Mouse (Mus musculus): ENCODE data around the gene 1700028P14Rik. TPM values are rescaled to one million over a fixed set of nuclear protein-coding genes. Genes with fewer than 3 reads are reported as not detected.
"Not testable (repeated sequence)": the region's sequence is repeated elsewhere in the genome, so short reads cannot be mapped to it uniquely, and the experiment has no call there.

The 1700028P14Rik gene
- polyA plus RNA-seq, 1 experiment = 0.16 TPM

GRCm38 (mm10) chr19:23687296-23688021, 34.8 kb upstream of the 1700028P14Rik start, which contains the start of gene Ptar1:
Gene Ptar1, plus strand, starts transcription at chr19:23687429.
- peak within 1 kb of the TSS; percentile 48 for H3K27ac ChIP-seq (ENCODE audit: control insufficient read depth, insufficient read depth, low read length)
- no peaks in the 10 kb centered on the region for H3K36me3 ChIP-seq (ENCODE audit: control insufficient read depth, insufficient read depth, low read length)
- peak within 1 kb of the TSS; percentile 92 for H3K4me3 ChIP-seq (ENCODE audit: control insufficient read depth, insufficient read depth, low read length)
- H3K4me1 ChIP-seq (replicated peaks; ENCODE audit: control insufficient read depth, insufficient read depth, low read length) = peaks cover 2% of the 10 kb centered on the region; the same call in 1 of the 2 replicates
- TF ChIP-seq CTCF (IDR thresholded peaks at IDR 0.05; ENCODE audit: borderline replicate concordance, control insufficient read depth, extremely low read depth, insufficient read depth, low read length, poor library complexity) (0 out of 2 replicates have a peak, but pooled peaks have one; percentile 33), POLR2A (IDR thresholded peaks at IDR 0.05; ENCODE audit: control insufficient read depth, extremely low read depth, insufficient read depth, low read length, poor library complexity) (peak; percentile 65; the same call in 1 of the 2 replicates)
- DNase-seq = peak; percentile 89
- WGBS = under 1% methylated on average over 93 of the region's 93 CpGs
- H3K27me3 ChIP-seq (ENCODE audit: control insufficient read depth, insufficient read depth, low read length) = no peaks in the 10 kb centered on the region

DNA sequence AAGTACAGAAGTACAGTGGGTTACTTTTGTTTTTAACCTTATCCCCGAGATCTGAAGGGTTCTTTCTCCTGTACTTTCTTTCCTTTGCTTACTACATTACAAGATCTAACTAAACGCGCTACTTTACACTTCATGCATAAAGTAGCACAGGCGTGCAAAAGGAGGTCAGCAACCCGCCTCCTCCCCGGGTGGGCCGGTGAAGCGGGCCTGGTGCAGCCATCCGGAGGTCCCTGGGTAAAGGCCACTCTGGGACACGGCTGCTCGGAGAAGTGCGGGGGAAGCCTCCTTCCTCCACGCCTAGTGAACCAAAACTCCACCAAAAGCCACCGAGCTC, 34.3 kb upstream of the 1700028P14Rik start:
- Histone ChIP-seq H3K27ac (ENCODE audit: control insufficient read depth, insufficient read depth, low read length) (peak overlapping the region; percentile 48), H3K27me3 (ENCODE audit: control insufficient read depth, insufficient read depth, low read length) (no peaks in the 10 kb centered on the region), H3K4me3 (ENCODE audit: control insufficient read depth, insufficient read depth, low read length) (peak overlapping the region; percentile 92), H3K36me3 (ENCODE audit: control insufficient read depth, insufficient read depth, low read length) (no peaks in the 10 kb centered on the region), H3K4me1 (replicated peaks; ENCODE audit: control insufficient read depth, insufficient read depth, low read length) (peaks cover 2% of the 10 kb centered on the region; the same call in 1 of the 2 replicates)
- no peak for DNase-seq
- TF ChIP-seq POLR2A (IDR thresholded peaks at IDR 0.05; ENCODE audit: control insufficient read depth, extremely low read depth, insufficient read depth, low read length, poor library complexity) = no peak
- TF ChIP-seq CTCF (IDR thresholded peaks at IDR 0.05; ENCODE audit: borderline replicate concordance, control insufficient read depth, extremely low read depth, insufficient read depth, low read length, poor library complexity) = no peak
- 2% methylated on average over 14 of the region's 14 CpGs for WGBS

- H3K27ac ChIP-seq (ENCODE audit: control insufficient read depth, insufficient read depth, low read length); H3K4me1 ChIP-seq (replicated peaks; ENCODE audit: control insufficient read depth, insufficient read depth, low read length); H3K4me3 ChIP-seq (ENCODE audit: control insufficient read depth, insufficient read depth, low read length); H3K27me3 ChIP-seq (ENCODE audit: control insufficient read depth, insufficient read depth, low read length); DNase-seq; H3K36me3 ChIP-seq (ENCODE audit: control insufficient read depth, insufficient read depth, low read length): not testable (repeated sequence)
- 96% methylated on average over 8 of the region's 8 CpGs for WGBS
These were observed 23.0 kb upstream of the 1700028P14Rik start for GRCm38 (mm10) chr19:23675656-23676055.

DNA sequence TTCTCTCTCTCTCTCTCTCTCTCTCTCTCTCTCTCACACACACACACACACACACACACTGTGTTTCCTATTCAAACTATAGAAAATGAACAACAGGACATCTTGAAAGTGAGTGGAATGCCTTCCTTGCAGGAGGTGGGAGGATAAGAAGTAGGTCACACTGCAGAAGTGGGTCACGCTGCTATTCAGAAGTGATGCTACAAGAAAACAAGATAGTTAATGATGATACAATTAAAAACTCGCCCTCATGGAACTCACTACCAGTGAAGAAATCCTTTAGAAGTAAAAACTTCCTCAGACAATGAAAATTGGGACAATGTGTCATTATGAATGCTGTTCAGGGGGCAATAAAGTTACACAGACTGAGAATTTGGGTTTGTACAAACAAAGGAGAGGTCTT, 20.4 kb upstream of the 1700028P14Rik start:
- Histone ChIP-seq H3K4me3 (ENCODE audit: control insufficient read depth, insufficient read depth, low read length) (no peak overlapping the region), H3K27ac (ENCODE audit: control insufficient read depth, insufficient read depth, low read length) (no peak overlapping the region), H3K27me3 (ENCODE audit: control insufficient read depth, insufficient read depth, low read length) (no peaks in the 10 kb centered on the region), H3K36me3 (ENCODE audit: control insufficient read depth, insufficient read depth, low read length) (no peaks in the 10 kb centered on the region), H3K4me1 (replicated peaks; ENCODE audit: control insufficient read depth, insufficient read depth, low read length) (no peaks in the 10 kb centered on the region)
- TF ChIP-seq POLR2A (IDR thresholded peaks at IDR 0.05; ENCODE audit: control insufficient read depth, extremely low read depth, insufficient read depth, low read length, poor library complexity) (no peak), CTCF (IDR thresholded peaks at IDR 0.05; ENCODE audit: borderline replicate concordance, control insufficient read depth, extremely low read depth, insufficient read depth, low read length, poor library complexity) (no peak)
- DNase-seq = no peak
- 81% methylated on average over 2 of the region's 2 CpGs for WGBS

DNA sequence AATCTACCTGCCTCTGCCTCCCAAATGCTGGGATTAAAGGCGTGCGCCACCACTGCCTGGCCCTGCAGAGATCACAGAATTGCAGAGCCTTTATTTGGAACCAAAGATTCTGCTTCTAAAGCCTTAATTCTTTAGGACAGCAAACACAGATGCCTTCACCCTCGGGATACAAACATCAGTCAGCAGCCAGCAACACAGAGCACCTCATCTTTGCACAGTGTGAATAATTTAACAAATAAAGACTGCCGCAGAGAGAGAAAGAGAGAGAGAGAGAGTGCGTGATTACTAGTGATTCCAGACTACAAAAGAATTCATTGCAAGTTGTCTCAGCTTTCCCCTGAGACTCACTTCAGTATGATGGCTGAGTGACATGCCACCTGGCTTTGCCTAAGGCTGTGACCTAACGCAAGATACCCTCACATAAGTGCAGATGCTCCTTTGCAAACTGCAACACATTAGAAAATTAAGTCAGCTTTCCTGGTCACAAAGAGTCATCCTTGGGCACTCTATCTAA, 15.6 kb upstream of the 1700028P14Rik start:
- DNase-seq = no peak

DNA sequence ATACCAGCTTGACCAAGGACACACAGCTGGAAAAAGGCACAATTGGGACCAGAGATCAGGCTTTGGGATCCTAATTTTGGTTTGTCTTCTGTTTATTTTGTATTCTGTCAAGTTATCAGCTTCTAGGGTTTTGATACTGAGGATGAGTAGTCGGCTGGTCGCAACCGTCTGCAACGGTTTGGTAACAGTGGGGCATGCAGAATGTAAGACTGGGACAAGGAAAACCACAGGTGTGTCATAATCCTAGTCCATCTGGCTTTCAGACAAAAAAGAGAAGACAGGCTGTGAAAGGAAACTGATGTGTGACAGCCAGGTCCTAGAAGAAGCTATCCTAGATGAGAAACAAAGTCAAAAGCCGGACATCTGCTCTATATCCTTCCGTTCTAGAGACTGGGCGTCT, 11.5 kb upstream of the 1700028P14Rik start:
- H3K27me3 ChIP-seq (ENCODE audit: control insufficient read depth, insufficient read depth, low read length) = no peaks in the 10 kb centered on the region
- TF ChIP-seq POLR2A (IDR thresholded peaks at IDR 0.05; ENCODE audit: control insufficient read depth, extremely low read depth, insufficient read depth, low read length, poor library complexity) (no peak), CTCF (IDR thresholded peaks at IDR 0.05; ENCODE audit: borderline replicate concordance, control insufficient read depth, extremely low read depth, insufficient read depth, low read length, poor library complexity) (no peak)
- H3K4me1 ChIP-seq (replicated peaks; ENCODE audit: control insufficient read depth, insufficient read depth, low read length) = no peaks in the 10 kb centered on the region
- H3K36me3 ChIP-seq (ENCODE audit: control insufficient read depth, insufficient read depth, low read length) = no peaks in the 10 kb centered on the region
- no peak overlapping the region for H3K4me3 ChIP-seq (ENCODE audit: control insufficient read depth, insufficient read depth, low read length)
- H3K27ac ChIP-seq (ENCODE audit: control insufficient read depth, insufficient read depth, low read length) = no peak overlapping the region
- DNase-seq = no peak
- 95% methylated on average over 7 of the region's 7 CpGs for WGBS

More for the DNA sequence above, 15.6 kb upstream of the 1700028P14Rik start:
- no peaks in the 10 kb centered on the region for H3K4me1 ChIP-seq (replicated peaks; ENCODE audit: control insufficient read depth, insufficient read depth, low read length)
- H3K27ac ChIP-seq (ENCODE audit: control insufficient read depth, insufficient read depth, low read length) = no peak overlapping the region
- TF ChIP-seq CTCF (IDR thresholded peaks at IDR 0.05; ENCODE audit: borderline replicate concordance, control insufficient read depth, extremely low read depth, insufficient read depth, low read length, poor library complexity) = no peak
- TF ChIP-seq POLR2A (IDR thresholded peaks at IDR 0.05; ENCODE audit: control insufficient read depth, extremely low read depth, insufficient read depth, low read length, poor library complexity) = no peak
- H3K4me3 ChIP-seq (ENCODE audit: control insufficient read depth, insufficient read depth, low read length) = no peak overlapping the region
- no peaks in the 10 kb centered on the region for H3K36me3 ChIP-seq (ENCODE audit: control insufficient read depth, insufficient read depth, low read length)
- no peaks in the 10 kb centered on the region for H3K27me3 ChIP-seq (ENCODE audit: control insufficient read depth, insufficient read depth, low read length)
- 91% methylated on average over 6 of the region's 6 CpGs for WGBS

Measured in thymus, adult 2 months (tissue).